Mouse (Mus musculus): ENCODE measurements around the gene Nbl1.

Gene Nbl1

GRCm38 (mm10) chr4:139096201-139096600 is 3.4 kb upstream of the Nbl1 start:
- DNase-seq: no peak

GRCm38 (mm10) chr4:139095406-139095805 is 2.6 kb upstream of the Nbl1 start:
- DNase-seq: no peak

GRCm38 (mm10) chr4:139093196-139093530 is 370 bp upstream of the Nbl1 start:
- DNase-seq: no peak

- peak; percentile 94 for DNase-seq
These were observed 1.1 kb downstream of the Nbl1 start for GRCm38 (mm10) chr4:139091478-139092355.

DNA sequence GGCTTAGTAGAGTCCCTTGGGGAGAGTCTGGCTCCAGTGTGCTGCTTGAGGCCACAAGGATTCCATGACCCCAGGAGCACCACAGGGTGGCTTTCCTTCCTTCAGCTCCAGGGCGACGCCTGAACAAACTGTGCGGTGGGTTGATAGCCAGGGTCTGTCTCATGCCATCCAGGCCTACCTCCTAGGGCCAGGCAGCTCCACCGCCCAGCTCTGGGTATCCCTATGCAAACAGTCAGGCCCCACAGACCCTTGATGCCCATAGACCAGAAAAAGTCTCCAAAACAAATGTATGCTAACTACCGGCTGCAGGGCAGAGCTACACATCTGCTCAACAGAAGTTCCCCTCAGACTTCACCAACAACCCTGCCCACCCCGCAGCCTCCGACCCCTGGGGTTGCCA is 1.7 kb downstream of the Nbl1 start:
- peak; percentile 93 for DNase-seq

- peak; percentile 96 for DNase-seq
These were observed 2.4 kb downstream of the Nbl1 start for GRCm38 (mm10) chr4:139090303-139090940.

GRCm38 (mm10) chr4:139088982-139089671 is 3.7 kb downstream of the Nbl1 start:
- no peak for DNase-seq

GRCm38 (mm10) chr4:139086984-139087383 is 5.8 kb downstream of the Nbl1 start:
- DNase-seq: no peak

DNA sequence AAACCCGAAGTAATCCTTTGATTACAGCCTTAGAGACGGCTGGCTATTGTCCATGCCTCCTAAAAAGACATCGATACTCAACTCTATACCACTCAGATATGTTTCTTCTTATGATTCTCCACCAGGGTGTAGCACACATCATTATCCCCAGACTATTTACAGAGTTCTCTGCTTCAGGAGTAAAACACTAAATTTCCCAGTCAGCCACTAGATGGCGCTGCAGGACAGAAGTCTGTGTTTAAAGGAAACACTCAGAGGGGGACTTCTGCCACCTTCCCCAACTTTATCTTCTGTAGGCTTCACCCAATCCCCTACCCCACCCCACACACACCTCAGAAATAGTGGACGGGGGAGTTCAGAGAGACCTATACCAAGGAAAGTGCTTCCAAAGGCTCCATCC is 6.8 kb downstream of the Nbl1 start:
- peak; percentile 96 for DNase-seq

- peak; percentile 94 for DNase-seq
These were observed 7.5 kb downstream of the Nbl1 start for GRCm38 (mm10) chr4:139085337-139085736.

DNA sequence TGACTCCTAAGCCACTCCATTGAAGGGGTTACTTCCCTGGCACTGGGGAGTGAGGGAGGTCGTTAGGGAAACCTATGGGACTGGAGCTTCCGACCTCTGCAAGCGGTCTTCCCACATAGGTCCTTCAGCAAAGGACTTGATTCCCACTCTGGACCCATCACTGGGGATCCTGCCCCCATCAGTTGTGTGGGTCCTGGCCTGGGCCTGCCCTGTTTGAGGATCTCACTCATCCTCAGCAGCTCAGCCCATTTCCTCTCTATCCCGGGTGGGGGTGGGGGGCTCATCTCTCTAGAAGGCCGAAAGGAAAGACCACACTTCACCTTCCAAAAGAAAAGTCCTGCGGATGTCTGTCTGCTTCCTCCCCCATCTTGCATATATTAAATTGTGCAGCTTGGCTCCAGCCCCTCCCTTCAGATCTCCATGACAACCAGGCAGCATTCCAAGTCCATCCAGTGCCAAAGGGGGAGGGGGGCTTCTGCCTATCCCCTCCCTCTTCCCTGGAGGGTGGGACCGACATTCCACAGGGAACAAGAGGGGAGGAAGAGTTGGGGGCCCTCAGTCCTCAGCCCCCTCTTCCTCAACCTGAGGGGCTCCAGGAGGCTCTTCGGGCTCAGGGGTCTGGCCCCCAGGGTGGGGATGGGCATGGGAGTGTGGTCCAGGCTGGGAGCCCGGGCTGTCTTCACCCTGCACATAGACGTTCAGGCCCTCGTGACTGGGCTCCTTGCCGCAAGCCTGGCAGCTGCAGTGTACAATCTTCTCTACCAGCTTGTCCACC is 9.8 kb downstream of the Nbl1 start:
- DNase-seq: no peak

GRCm38 (mm10) chr4:139081270-139081931 is 11.4 kb downstream of the Nbl1 start:
- no peak for DNase-seq

GRCm38 (mm10) chr4:139080259-139080658 is 12.5 kb downstream of the Nbl1 start:
- no peak for DNase-seq

DNA sequence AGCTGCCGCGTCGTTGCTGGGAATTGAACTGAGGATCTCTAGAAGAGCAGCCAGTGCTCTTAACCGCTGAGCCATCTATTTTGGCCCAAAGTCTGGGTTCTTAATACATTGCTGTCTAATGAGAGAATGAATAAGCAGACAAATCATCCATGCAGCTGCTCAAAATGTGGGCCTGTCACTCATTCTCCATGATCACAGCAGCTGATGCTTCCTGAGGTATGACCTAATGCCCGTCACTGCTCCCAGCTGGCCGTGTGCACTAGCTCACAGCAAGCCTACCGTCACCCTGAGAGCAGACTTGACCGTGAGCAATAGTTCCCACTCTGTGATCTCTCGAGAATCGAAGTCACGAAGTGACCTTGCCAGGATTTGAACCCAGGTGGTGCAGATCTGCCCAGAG is 13.4 kb downstream of the Nbl1 start:
- no peak for DNase-seq

- no peak for DNase-seq
These were observed 14.1 kb downstream of the Nbl1 start for GRCm38 (mm10) chr4:139078726-139079125.

GRCm38 (mm10) chr4:139078313-139078712 is 14.5 kb downstream of the Nbl1 start:
- no peak for DNase-seq

DNA sequence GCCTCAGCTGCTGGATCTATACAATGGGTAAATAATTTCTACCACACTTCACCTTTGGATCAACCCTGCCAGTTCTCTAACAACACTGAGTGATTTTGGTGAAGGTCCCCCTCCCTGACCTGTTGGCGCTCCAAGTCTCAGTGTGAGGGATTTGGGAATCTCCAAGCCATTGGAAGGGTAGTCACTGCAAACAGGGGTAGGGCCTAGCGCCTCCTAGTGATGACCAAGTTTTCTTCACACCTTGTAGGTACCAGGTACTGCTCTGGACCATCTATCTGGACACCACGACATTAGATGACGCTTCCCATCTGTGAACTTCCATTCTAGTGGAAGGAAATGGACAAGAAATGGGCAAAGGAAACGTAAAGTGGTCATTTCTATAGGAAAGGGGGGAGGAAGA is 16.9 kb downstream of the Nbl1 start:
- no peak for DNase-seq

DNA sequence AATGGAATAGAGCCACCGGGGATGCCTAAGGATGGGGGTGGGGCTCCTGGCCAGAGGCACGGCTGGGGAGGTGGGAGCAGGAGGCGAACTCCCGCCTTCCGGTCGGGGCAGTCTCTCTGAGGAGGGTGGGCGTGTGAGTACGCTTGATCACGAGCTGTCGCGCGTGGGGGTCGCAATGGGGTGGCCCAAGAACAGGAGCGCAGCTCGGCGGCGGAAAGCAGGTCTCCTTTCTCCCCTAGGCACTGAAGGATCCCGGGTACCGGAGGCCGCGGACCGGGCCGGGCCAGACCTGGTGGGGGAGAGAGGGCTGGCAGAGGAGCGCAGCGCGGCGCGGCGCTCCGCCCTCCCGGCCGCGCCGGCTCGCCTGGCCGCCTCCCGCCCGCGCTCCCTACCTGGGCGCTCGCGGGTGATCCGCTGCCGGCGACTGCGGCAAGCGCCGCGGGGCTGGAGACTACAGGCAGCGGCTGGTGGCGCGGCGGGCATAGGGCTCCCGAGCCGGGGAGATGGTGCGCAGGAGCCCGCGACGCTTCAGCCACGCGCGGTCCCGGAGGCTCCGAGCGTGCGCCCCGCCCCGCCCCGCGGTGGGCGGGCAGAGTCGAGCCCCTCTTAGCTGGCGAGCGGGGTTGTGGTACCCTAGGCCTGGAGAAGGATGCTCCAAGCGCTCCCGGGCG is 17.6 kb downstream of the Nbl1 start, which contains the start of gene Htr6:
Gene Htr6, minus strand, starts transcription at position 530 of the 671 bp plus-strand sequence.
- DNase-seq: no peak

DNA sequence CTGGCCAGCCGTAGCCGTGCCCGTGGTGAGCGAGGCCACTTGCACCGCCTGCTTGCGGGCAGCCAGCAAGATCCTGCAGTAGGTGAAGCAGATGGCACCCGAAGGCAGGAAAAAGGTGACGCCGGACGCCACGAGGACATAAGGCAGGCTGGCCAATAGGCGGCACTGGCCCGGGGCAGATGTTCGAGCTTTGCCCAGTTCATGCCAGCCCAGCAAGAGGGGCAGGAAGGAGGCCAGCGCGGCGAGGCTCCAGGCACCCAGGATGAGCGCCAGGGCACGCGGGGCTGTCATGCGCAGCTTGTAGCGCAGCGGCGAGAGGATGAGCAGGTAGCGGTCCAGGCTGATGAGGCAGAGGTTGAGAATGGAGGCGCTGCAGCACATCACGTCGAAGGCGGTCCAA is 18.7 kb downstream of the Nbl1 start:
- DNase-seq: no peak

DNA sequence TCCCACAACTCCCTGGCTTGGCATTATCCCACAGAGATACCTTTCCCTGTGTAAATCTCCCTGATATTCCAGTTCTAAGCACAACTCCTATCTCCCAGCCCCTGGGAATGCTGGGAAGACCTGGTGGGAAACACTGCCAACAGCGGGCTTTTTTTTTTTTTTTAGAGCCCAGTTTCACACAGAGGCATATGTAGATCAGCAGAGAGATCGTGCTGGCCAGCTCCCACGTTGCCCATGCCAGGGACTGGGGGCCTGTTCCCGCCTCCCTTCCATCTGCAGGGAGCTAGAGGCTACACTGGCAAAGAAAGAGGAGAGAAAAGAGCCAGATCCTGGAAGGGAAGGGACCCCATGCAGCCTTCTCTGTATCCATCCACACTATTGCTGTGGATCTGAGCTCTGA is 24.5 kb downstream of the Nbl1 start:
- no peak for DNase-seq

- no peak for DNase-seq
These were observed 28.0 kb downstream of the Nbl1 start for GRCm38 (mm10) chr4:139064831-139065230.

- no peak for DNase-seq
These were observed 33.2 kb downstream of the Nbl1 start for GRCm38 (mm10) chr4:139059569-139059968.

Measured in heart, adult 11 months (tissue).